Mouse (Mus musculus): ENCODE results near the gene Adgrf5. TPM values are rescaled to one million over a fixed set of nuclear protein-coding genes. Genes with fewer than 3 reads are reported as not detected.

The Adgrf5 gene
- total and polyA plus RNA-seq, 3 experiments: not detected

- Histone ChIP-seq H3K4me2 (ENCODE audit: insufficient read depth, low read depth, poor library complexity, severe bottlenecking) (no peak overlapping the region), H3K4me3 (replicated peaks in 1 of 3; ENCODE audit: low read depth in 2 of 3, low read length in 2 of 3, poor library complexity in 1 of 3) (no peak overlapping the region), H3K9me3 (replicated peaks; ENCODE audit: low read length) (peaks cover 21% of the 10 kb centered on the region), H3K4me1 (ENCODE audit: control insufficient read depth in 1 of 2, insufficient read depth in 2 of 2) (no peaks in the 10 kb centered on the region), H3K79me2 (replicated peaks; ENCODE audit: control insufficient read depth, extremely low read depth, insufficient read depth, poor library complexity, severe bottlenecking) (no peaks in the 10 kb centered on the region), H3K27me3 (replicated peaks) (no peaks in the 10 kb centered on the region), H3K9ac (ENCODE audit: insufficient read depth, low read depth) (no peak overlapping the region), H3K27ac (ENCODE audit: insufficient read depth, low read depth) (no peak overlapping the region), H3K36me3 (replicated peaks in 1 of 2; ENCODE audit: control insufficient read depth in 1 of 2, insufficient read depth in 1 of 2, low read length in 1 of 2) (no peaks in the 10 kb centered on the region)
- dilution Hi-C loops (cut with MboI; ENCODE audit: extremely low pct_ligation_motif_present, extremely low pct_unique_long_range_greater_than_20kb, low sequenced_read_pairs) (no loop called here), in situ Hi-C loops (cut with MboI; ENCODE audit: low pct_ligation_motif_present, low pct_unique_long_range_greater_than_20kb, low sequenced_read_pairs) (no loop called here)
- no peak for TF ChIP-seq TCF12 (IDR thresholded peaks at IDR 0.05; ENCODE audit: low read depth, low read length)
- no peak for TF ChIP-seq MEF2A (IDR thresholded peaks at IDR 0.05; ENCODE audit: borderline replicate concordance, low read depth, low read length)
- TF ChIP-seq ETS1 (conservative IDR thresholded peaks at IDR 0.05; ENCODE audit: low read depth, low read length): no peak
- no peak for TF ChIP-seq TBP (conservative IDR thresholded peaks at IDR 0.05; ENCODE audit: low read depth, low read length)
- TF ChIP-seq JUN (IDR thresholded peaks at IDR 0.05; ENCODE audit: insufficient read depth, low read depth, low read length): no peak
- no peak for TF ChIP-seq MAZ (IDR thresholded peaks at IDR 0.05; ENCODE audit: low read depth, low read length)
- no peak for TF ChIP-seq SMC3 (IDR thresholded peaks at IDR 0.05; ENCODE audit: low read depth, low read length)
- TF ChIP-seq NELFE (IDR thresholded peaks at IDR 0.05; ENCODE audit: low read depth, low read length): no peak
- no peak for TF ChIP-seq EP300 (IDR thresholded peaks at IDR 0.05; ENCODE audit: low read length)
- no peak for TF ChIP-seq UBTF (IDR thresholded peaks at IDR 0.05; ENCODE audit: low read depth, low read length)
- TF ChIP-seq ZMIZ1 (IDR thresholded peaks at IDR 0.05; ENCODE audit: low read depth, low read length): no peak
- no peak for TF ChIP-seq CHD1 (IDR thresholded peaks at IDR 0.05; ENCODE audit: low read depth, low read length)
- DNase-seq (ENCODE audit: extremely low read depth): no peak
Observed at GRCm38 (mm10) chr17:43500513-43500912, 140.3 kb downstream of the Adgrf5 start.

DNA sequence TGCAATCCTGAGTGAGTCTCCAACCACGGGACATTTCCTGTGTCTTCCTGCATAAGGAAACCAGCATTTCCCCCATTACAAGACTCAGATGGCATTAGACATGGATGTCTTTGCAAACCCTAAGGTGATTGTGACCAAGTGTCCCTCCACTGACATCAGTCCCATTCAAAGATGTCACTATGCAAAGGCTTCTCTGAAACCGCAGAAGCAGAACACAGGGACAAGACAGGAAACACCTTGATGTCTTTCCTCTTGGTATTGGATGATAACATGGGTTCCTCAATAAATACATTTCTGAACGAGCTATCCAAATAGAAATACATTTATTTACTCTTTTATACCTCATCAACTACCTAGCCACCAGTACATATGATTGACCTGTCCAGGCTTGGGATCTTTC is 141.0 kb downstream of the Adgrf5 start:
- TF ChIP-seq TCF12 (IDR thresholded peaks at IDR 0.05; ENCODE audit: low read depth, low read length) (no peak), EP300 (IDR thresholded peaks at IDR 0.05; ENCODE audit: low read length) (no peak), ZNF384 (IDR thresholded peaks at IDR 0.05; ENCODE audit: low read depth, low read length) (no peak), JUN (IDR thresholded peaks at IDR 0.05; ENCODE audit: insufficient read depth, low read depth, low read length) (no peak), MYC (IDR thresholded peaks at IDR 0.05; ENCODE audit: low read depth, low read length) (no peak), NRF1 (IDR thresholded peaks at IDR 0.05; ENCODE audit: low read depth, low read length) (no peak), CHD2 (IDR thresholded peaks at IDR 0.05; ENCODE audit: low read length) (no peak), UBTF (IDR thresholded peaks at IDR 0.05; ENCODE audit: low read depth, low read length) (no peak), USF1 (IDR thresholded peaks at IDR 0.05; ENCODE audit: low read depth, low read length) (no peak), JUND (conservative IDR thresholded peaks at IDR 0.05; ENCODE audit: low read depth, low read length) (no peak), IRF4 (IDR thresholded peaks at IDR 0.05; ENCODE audit: low read depth, low read length) (no peak), POLR2AphosphoS2 (IDR thresholded peaks at IDR 0.05; ENCODE audit: low read depth, low read length) (no peak), POLR2A (IDR thresholded peaks at IDR 0.05; ENCODE audit: low read depth, low read length) (no peak), CTCF (conservative IDR thresholded peaks at IDR 0.05 in 1 of 2, IDR thresholded peaks at IDR 0.05 in 1 of 2; ENCODE audit: low read depth in 2 of 2, low read length in 2 of 2) (no peak), MAFK (IDR thresholded peaks at IDR 0.05; ENCODE audit: insufficient replicate concordance, low read length) (no peak), SIN3A (IDR thresholded peaks at IDR 0.05; ENCODE audit: low read length) (no peak), GABPA (IDR thresholded peaks at IDR 0.05; ENCODE audit: insufficient replicate concordance, low read depth, low read length) (no peak), KAT2A (IDR thresholded peaks at IDR 0.05; ENCODE audit: insufficient replicate concordance, low read length) (no peak), MAX (IDR thresholded peaks at IDR 0.05; ENCODE audit: low read length) (no peak)
- H3K9me3 ChIP-seq (replicated peaks; ENCODE audit: low read length): peaks cover 24% of the 10 kb centered on the region
- no peaks in the 10 kb centered on the region for H3K4me1 ChIP-seq (ENCODE audit: control insufficient read depth in 1 of 2, insufficient read depth in 2 of 2)
- dilution Hi-C loops (cut with MboI; ENCODE audit: extremely low pct_ligation_motif_present, extremely low pct_unique_long_range_greater_than_20kb, low sequenced_read_pairs): no loop called here
- H3K36me3 ChIP-seq (replicated peaks in 1 of 2; ENCODE audit: control insufficient read depth in 1 of 2, insufficient read depth in 1 of 2, low read length in 1 of 2): no peaks in the 10 kb centered on the region
- no peak overlapping the region for H3K4me3 ChIP-seq (replicated peaks in 1 of 3; ENCODE audit: low read depth in 2 of 3, low read length in 2 of 3, poor library complexity in 1 of 3)
- H3K79me2 ChIP-seq (replicated peaks; ENCODE audit: control insufficient read depth, extremely low read depth, insufficient read depth, poor library complexity, severe bottlenecking): no peaks in the 10 kb centered on the region
- no peak overlapping the region for H3K9ac ChIP-seq (ENCODE audit: insufficient read depth, low read depth)
- H3K27me3 ChIP-seq (replicated peaks): no peaks in the 10 kb centered on the region
- in situ Hi-C loops (cut with MboI; ENCODE audit: low pct_ligation_motif_present, low pct_unique_long_range_greater_than_20kb, low sequenced_read_pairs): no loop called here
- DNase-seq (ENCODE audit: extremely low read depth): no peak
- no peak overlapping the region for H3K4me2 ChIP-seq (ENCODE audit: insufficient read depth, low read depth, poor library complexity, severe bottlenecking)
- no peak overlapping the region for H3K27ac ChIP-seq (ENCODE audit: insufficient read depth, low read depth)

Measured in CH12.LX (cell line).